Mouse (Mus musculus): Measurements from ENCODE around the gene Npffr2.
A peak's percentile ranks its signal among the peaks of the same experiment; 100 is the strongest.

GRCm38 (mm10) chr5:89543476-89543875 is 16.2 kb downstream of the Npffr2 start:
- TF ChIP-seq CTCF (IDR thresholded peaks at IDR 0.05): peak; percentile 78
- TF ChIP-seq POLR2A (IDR thresholded peaks at IDR 0.05; ENCODE audit: insufficient read depth, low read depth, low read length): no peak
